8 mouse cellular contexts compared by ENCODE assay signal in genomic region chr5:121564468-121564895, GRCm38 (mm10). TPM values are rescaled to one million over a fixed set of nuclear protein-coding genes. Genes with fewer than 3 reads are reported as not detected.
A peak's percentile ranks its signal among the peaks of the same experiment; 100 is the strongest.
DNase-seq lines count a peak whose midpoint lies in the region; ATAC-seq and TF ChIP-seq lines count a peak whose summit lies in the region.

No protein-coding gene starts in this region.

- TF ChIP-seq POLR2A in bone marrow, adult 2 months (IDR thresholded peaks at IDR 0.05; ENCODE audit: borderline replicate concordance, control insufficient read depth, low read depth, low read length) = no peak
- TF ChIP-seq POLR2A in liver, adult 2 months (IDR thresholded peaks at IDR 0.05; ENCODE audit: extremely low read depth, insufficient read depth, low read length) = no peak

- H3K9ac ChIP-seq in heart, embryonic 11.5 days (ENCODE audit: low read depth, low read length) = 0 out of 2 replicates have a peak overlapping the region, but pooled peaks have one; percentile 52
- no peak overlapping the region for H3K9ac ChIP-seq in kidney, embryonic 15.5 days
- H3K9ac ChIP-seq in liver, adult 2 months (ENCODE audit: low read depth, low read length) = peak overlapping the region; percentile 11; the same call in 1 of the 2 replicates

- no peaks in the 10 kb centered on the region for H3K36me3 ChIP-seq in heart, embryonic 11.5 days (ENCODE audit: control insufficient read depth, insufficient read depth, low read length)
- H3K36me3 ChIP-seq in kidney, embryonic 15.5 days = peaks cover 19% of the 10 kb centered on the region; the same call in 1 of the 2 replicates
- peaks cover 22% of the 10 kb centered on the region for H3K36me3 ChIP-seq in liver, adult 2 months (ENCODE audit: control insufficient read depth, insufficient read depth, low read length)
- H3K36me3 ChIP-seq in splenic B cell, adult 2 months (ENCODE audit: control insufficient read depth, insufficient read depth, low read length, poor library complexity, severe bottlenecking) = peaks cover 3% of the 10 kb centered on the region; the same call in 1 of the 2 replicates

- peak overlapping the region; percentile 43 for H3K4me3 ChIP-seq in bone marrow, adult 2 months (replicated peaks; ENCODE audit: control insufficient read depth, low read depth, low read length)
- no peak overlapping the region for H3K4me3 ChIP-seq in heart, embryonic 11.5 days (ENCODE audit: low read depth, low read length)
- peak overlapping the region; percentile 25; the same call in 1 of the 2 replicates for H3K4me3 ChIP-seq in kidney, embryonic 15.5 days (replicated peaks)
- H3K4me3 ChIP-seq in liver, adult 2 months (ENCODE audit: insufficient read depth, low read depth, low read length) = no peak overlapping the region

- peak; percentile 74 for ATAC-seq in erythroblast, adult 5-6 weeks (replicated peaks; ENCODE audit: low FRiP score, poor library complexity, severe bottlenecking)
- no peak for ATAC-seq in heart, embryonic 11.5 days (replicated peaks; ENCODE audit: insufficient number of reproducible peaks, low FRiP score, low TSS enrichment)
- 0 out of 2 replicates have a peak, but pooled peaks have one; percentile 25 for ATAC-seq in kidney, embryonic 15.5 days (replicated peaks; ENCODE audit: low FRiP score)
- peak; percentile 96 for ATAC-seq in monocyte, adult 5-6 weeks (replicated peaks; ENCODE audit: insufficient number of reproducible peaks, low FRiP score, low TSS enrichment, poor library complexity, severe bottlenecking)

- peak; percentile 95 to 96 for DNase-seq in B cell, adult 2 months
- DNase-seq in liver, adult 2 months (ENCODE audit: extremely low read depth, low read depth, low spot score) = peak; percentile 61
- peak; percentile 93 for DNase-seq in splenic B cell, adult 2 months (ENCODE audit: low read depth, low spot score)

- H3K4me1 ChIP-seq in bone marrow, adult 2 months (ENCODE audit: control insufficient read depth, insufficient read depth, low read length) = peaks cover 2% of the 10 kb centered on the region; the same call in 1 of the 2 replicates
- peaks cover 5% of the 10 kb centered on the region; the same call in 1 of the 2 replicates for H3K4me1 ChIP-seq in heart, embryonic 11.5 days (ENCODE audit: control insufficient read depth, insufficient read depth, low read length)
- H3K4me1 ChIP-seq in kidney, embryonic 15.5 days = peaks cover 7% of the 10 kb centered on the region
- H3K4me1 ChIP-seq in liver, adult 2 months (ENCODE audit: control insufficient read depth, insufficient read depth, low read length) = peaks cover 25% of the 10 kb centered on the region

- WGBS in bone marrow, adult 2 months = 2% methylated on average over 11 of the region's 11 CpGs
- 9% methylated on average over 11 of the region's 11 CpGs for WGBS in heart, embryonic 11.5 days (ENCODE audit: insufficient replicate concordance)
- 9% methylated on average over 11 of the region's 11 CpGs for WGBS in kidney, embryonic 15.5 days
- 12% methylated on average over 11 of the region's 11 CpGs for WGBS in liver, adult 2 months

- H3K27me3 ChIP-seq in heart, embryonic 11.5 days (ENCODE audit: control insufficient read depth, insufficient read depth, low read length) = no peaks in the 10 kb centered on the region
- no peaks in the 10 kb centered on the region for H3K27me3 ChIP-seq in kidney, embryonic 15.5 days
- no peaks in the 10 kb centered on the region for H3K27me3 ChIP-seq in liver, adult 2 months (ENCODE audit: control insufficient read depth, insufficient read depth, low read length)
- H3K27me3 ChIP-seq in splenic B cell, adult 2 months (ENCODE audit: control insufficient read depth, insufficient read depth, low read length, poor library complexity, severe bottlenecking) = no peaks in the 10 kb centered on the region

- peak overlapping the region; percentile 56 for H3K4me2 ChIP-seq in heart, embryonic 11.5 days
- peak overlapping the region; percentile 56 for H3K4me2 ChIP-seq in kidney, embryonic 15.5 days

- H3K9me3 ChIP-seq in heart, embryonic 11.5 days (replicated peaks; ENCODE audit: control insufficient read depth, low read length) = no peaks in the 10 kb centered on the region
- no peaks in the 10 kb centered on the region for H3K9me3 ChIP-seq in kidney, embryonic 15.5 days (replicated peaks)

- TF ChIP-seq CTCF in bone marrow, adult 2 months (IDR thresholded peaks at IDR 0.05; ENCODE audit: control insufficient read depth, insufficient read depth, low read length) = peak; percentile 92
- peak; percentile 93 for TF ChIP-seq CTCF in liver, adult 2 months (IDR thresholded peaks at IDR 0.05; ENCODE audit: low read depth, low read length)

- H3K27ac ChIP-seq in bone marrow, adult 2 months (ENCODE audit: control insufficient read depth, insufficient read depth, low read depth, low read length, poor library complexity) = no peak overlapping the region
- no peak overlapping the region for H3K27ac ChIP-seq in heart, embryonic 11.5 days (ENCODE audit: low read depth, low read length)
- no peak overlapping the region for H3K27ac ChIP-seq in kidney, embryonic 15.5 days
- peak overlapping the region; percentile 2; the same call in 1 of the 2 replicates for H3K27ac ChIP-seq in liver, adult 2 months (replicated peaks; ENCODE audit: insufficient read depth, low read depth, low read length)

- no peaks in the 10 kb centered on the region for H3K79me2 ChIP-seq in liver, adult 2 months (ENCODE audit: control insufficient read depth, insufficient read depth, low read length)

RNA-seq across cellular contexts. Expression of gene Mapkapk5, which starts 18.8 kb away (rescaled TPM):
- polyA plus RNA-seq in bone marrow, adult 2 months (2011; ENCODE audit: insufficient read depth, insufficient read length, low replicate concordance, missing spikeins) = 40.3 and 47.4 TPM in 2 replicates
- 51.0 and 70.3 TPM in 2 replicates for total RNA-seq in erythroblast, adult 5-6 weeks (2015; ENCODE audit: low replicate concordance)
- 36.1 and 43.6 TPM in 2 replicates for total RNA-seq in erythroblast, adult 5-6 weeks (2017; ENCODE audit: low replicate concordance)
- 43.6 and 45.7 TPM in 2 replicates for polyA plus RNA-seq in heart, embryonic 11.5 days (2014; fragmentation: Nextera tagmentation; extraction: Ambion mirVana)
- polyA plus RNA-seq in kidney, embryonic 15.5 days (2015; fragmentation: Nextera tagmentation; extraction: Ambion mirVana) = 42.8 and 48.0 TPM in 2 replicates
- 39.0 and 40.1 TPM in 2 replicates for total RNA-seq in liver, adult 2 months (2014; rRNA removed)
- 16.8 and 21.7 TPM in 2 replicates for polyA plus RNA-seq in liver, adult 2 months (2012; rRNA removed)
- total RNA-seq in monocyte, adult 5-6 weeks (2017) = 129 to 201 TPM (median 159 TPM) in 3 replicates

RNA-seq across cellular contexts. Expression of gene Adam1a, which starts 19.2 kb away (rescaled TPM):
- polyA plus RNA-seq in bone marrow, adult 2 months (2011; ENCODE audit: insufficient read depth, insufficient read length, low replicate concordance, missing spikeins) = 2.6 and 2.7 TPM in 2 replicates
- 0.38 and 1.3 TPM in 2 replicates for total RNA-seq in erythroblast, adult 5-6 weeks (2015; ENCODE audit: low replicate concordance)
- 0.85 and 1.4 TPM in 2 replicates for total RNA-seq in erythroblast, adult 5-6 weeks (2017; ENCODE audit: low replicate concordance)
- polyA plus RNA-seq in heart, embryonic 11.5 days (2014; fragmentation: Nextera tagmentation; extraction: Ambion mirVana) = 1.0 and 1.3 TPM in 2 replicates
- 1.4 and 1.9 TPM in 2 replicates for polyA plus RNA-seq in kidney, embryonic 15.5 days (2015; fragmentation: Nextera tagmentation; extraction: Ambion mirVana)
- 2.5 and 2.8 TPM in 2 replicates for total RNA-seq in liver, adult 2 months (2014; rRNA removed)
- polyA plus RNA-seq in liver, adult 2 months (2012; rRNA removed) = 0.85 and 1.4 TPM in 2 replicates
- 4.0 to 6.5 TPM (median 4.4 TPM) in 3 replicates for total RNA-seq in monocyte, adult 5-6 weeks (2017)

RNA-seq across cellular contexts. Expression of gene Gm42878, which starts 19.2 kb away (rescaled TPM):
- polyA plus RNA-seq in bone marrow, adult 2 months (2011; ENCODE audit: insufficient read depth, insufficient read length, low replicate concordance, missing spikeins) = 0.23 TPM in 1 of 2 replicates, not detected in the other
- total RNA-seq in erythroblast, adult 5-6 weeks (2015; ENCODE audit: low replicate concordance) = not detected in 2 replicates
- total RNA-seq in erythroblast, adult 5-6 weeks (2017; ENCODE audit: low replicate concordance) = 0.60 TPM in 1 of 2 replicates, not detected in the other
- polyA plus RNA-seq in heart, embryonic 11.5 days (2014; fragmentation: Nextera tagmentation; extraction: Ambion mirVana) = not detected in 2 replicates
- polyA plus RNA-seq in kidney, embryonic 15.5 days (2015; fragmentation: Nextera tagmentation; extraction: Ambion mirVana) = not detected in 2 replicates
- total RNA-seq in liver, adult 2 months (2014; rRNA removed) = 0.09 TPM in 1 of 2 replicates, not detected in the other
- not detected in 2 replicates for polyA plus RNA-seq in liver, adult 2 months (2012; rRNA removed)
- not detected in 3 replicates for total RNA-seq in monocyte, adult 5-6 weeks (2017)

RNA-seq across cellular contexts. Expression of gene Aldh2, which starts 29.1 kb away (rescaled TPM):
- polyA plus RNA-seq in bone marrow, adult 2 months (2011; ENCODE audit: insufficient read depth, insufficient read length, low replicate concordance, missing spikeins) = 151 and 336 TPM in 2 replicates
- 28.2 and 58.1 TPM in 2 replicates for total RNA-seq in erythroblast, adult 5-6 weeks (2015; ENCODE audit: low replicate concordance)
- total RNA-seq in erythroblast, adult 5-6 weeks (2017; ENCODE audit: low replicate concordance) = 96.6 and 99.4 TPM in 2 replicates
- 24.6 and 39.3 TPM in 2 replicates for polyA plus RNA-seq in heart, embryonic 11.5 days (2014; fragmentation: Nextera tagmentation; extraction: Ambion mirVana)
- polyA plus RNA-seq in kidney, embryonic 15.5 days (2015; fragmentation: Nextera tagmentation; extraction: Ambion mirVana) = 197 and 222 TPM in 2 replicates
- 1,488 and 1,502 TPM in 2 replicates for total RNA-seq in liver, adult 2 months (2014; rRNA removed)
- polyA plus RNA-seq in liver, adult 2 months (2012; rRNA removed) = 3,750 and 4,351 TPM in 2 replicates
- 233 to 306 TPM (median 259 TPM) in 3 replicates for total RNA-seq in monocyte, adult 5-6 weeks (2017)

RNA-seq across cellular contexts. Expression of gene Acad12, which starts 54.3 kb away (rescaled TPM):
- polyA plus RNA-seq in bone marrow, adult 2 months (2011; ENCODE audit: insufficient read depth, insufficient read length, low replicate concordance, missing spikeins) = 1.3 and 2.1 TPM in 2 replicates
- total RNA-seq in erythroblast, adult 5-6 weeks (2015; ENCODE audit: low replicate concordance) = 1.9 and 3.1 TPM in 2 replicates
- total RNA-seq in erythroblast, adult 5-6 weeks (2017; ENCODE audit: low replicate concordance) = 0.14 and 0.51 TPM in 2 replicates
- 5.4 and 5.7 TPM in 2 replicates for polyA plus RNA-seq in heart, embryonic 11.5 days (2014; fragmentation: Nextera tagmentation; extraction: Ambion mirVana)
- 2.8 and 3.0 TPM in 2 replicates for polyA plus RNA-seq in kidney, embryonic 15.5 days (2015; fragmentation: Nextera tagmentation; extraction: Ambion mirVana)
- 9.6 and 14.4 TPM in 2 replicates for total RNA-seq in liver, adult 2 months (2014; rRNA removed)
- 9.1 and 10.1 TPM in 2 replicates for polyA plus RNA-seq in liver, adult 2 months (2012; rRNA removed)
- total RNA-seq in monocyte, adult 5-6 weeks (2017) = 0.10 to 6.7 TPM (median 0.96 TPM) in 3 replicates

Comparison
In these comparisons a context has a peak if more than half of its experiments do, and no peak if none do; other contexts are left out.
1. H3K4me3 ChIP-seq: peak in bone marrow, adult 2 months (single experiment) and kidney, embryonic 15.5 days (single experiment); none in heart, embryonic 11.5 days (single experiment) and liver, adult 2 months (single experiment).
2. Peak in every context shown above with its lines, with median percentiles within 50 percentile points of each other: DNase-seq.